Comparison of ENCODE assay signal across 7 mouse cellular contexts in genomic region chr11:98943741-98944461, GRCm38 (mm10). TPM values are rescaled to one million over a fixed set of nuclear protein-coding genes. Genes with fewer than 3 reads are reported as not detected.
DNase-seq lines count a peak whose midpoint lies in the region; ATAC-seq and TF ChIP-seq lines count a peak whose summit lies in the region.

No protein-coding gene starts in this region.

- WGBS in midbrain, embryonic 10.5 days = 29% methylated on average over 14 of the region's 14 CpGs
- WGBS in midbrain, postnatal 0 days = 32% methylated on average over 14 of the region's 14 CpGs
- WGBS in heart, embryonic 16.5 days = 28% methylated on average over 14 of the region's 14 CpGs
- 30% methylated on average over 14 of the region's 14 CpGs for WGBS in liver, embryonic 11.5 days
- WGBS in stomach, embryonic 16.5 days = 30% methylated on average over 14 of the region's 14 CpGs

- H3K36me3 ChIP-seq in midbrain, embryonic 10.5 days = no peaks in the 10 kb centered on the region
- no peaks in the 10 kb centered on the region for H3K36me3 ChIP-seq in midbrain, postnatal 0 days (ENCODE audit: insufficient read depth, low read length)
- H3K36me3 ChIP-seq in heart, embryonic 16.5 days (ENCODE audit: control insufficient read depth, insufficient read depth) = no peaks in the 10 kb centered on the region
- H3K36me3 ChIP-seq in liver, embryonic 11.5 days (ENCODE audit: control insufficient read depth, insufficient read depth, low read length) = no peaks in the 10 kb centered on the region
- no peaks in the 10 kb centered on the region for H3K36me3 ChIP-seq in stomach, embryonic 16.5 days (ENCODE audit: control insufficient read depth, insufficient read depth, low read length)

- peaks cover 78% of the 10 kb centered on the region for H3K4me1 ChIP-seq in midbrain, embryonic 10.5 days
- H3K4me1 ChIP-seq in midbrain, postnatal 0 days (ENCODE audit: insufficient read depth, low read length) = peaks cover 8% of the 10 kb centered on the region; the same call in 1 of the 2 replicates
- H3K4me1 ChIP-seq in heart, embryonic 16.5 days (ENCODE audit: control insufficient read depth, insufficient read depth, low read length) = peaks cover 93% of the 10 kb centered on the region
- H3K4me1 ChIP-seq in liver, embryonic 11.5 days (replicated peaks; ENCODE audit: control insufficient read depth, insufficient read depth, low read length) = peaks cover 91% of the 10 kb centered on the region
- peaks cover 91% of the 10 kb centered on the region for H3K4me1 ChIP-seq in stomach, embryonic 16.5 days (ENCODE audit: control insufficient read depth, insufficient read depth, low read length)

- no peaks in the 10 kb centered on the region for H3K9me3 ChIP-seq in midbrain, embryonic 10.5 days (replicated peaks)
- H3K9me3 ChIP-seq in midbrain, postnatal 0 days (ENCODE audit: low read length) = no peaks in the 10 kb centered on the region
- H3K9me3 ChIP-seq in heart, embryonic 16.5 days (replicated peaks; ENCODE audit: control insufficient read depth, low read length) = no peaks in the 10 kb centered on the region
- H3K9me3 ChIP-seq in liver, embryonic 11.5 days (ENCODE audit: control insufficient read depth, low read length) = no peaks in the 10 kb centered on the region
- H3K9me3 ChIP-seq in stomach, embryonic 16.5 days (replicated peaks; ENCODE audit: control insufficient read depth, low read length) = no peaks in the 10 kb centered on the region

- TF ChIP-seq CTCF in midbrain, postnatal 0 days (IDR thresholded peaks at IDR 0.05) = no peak

- peak overlapping the region; percentile 28 for H3K4me3 ChIP-seq in midbrain, embryonic 10.5 days
- H3K4me3 ChIP-seq in midbrain, postnatal 0 days (ENCODE audit: low read depth, low read length) = no peak overlapping the region
- peak overlapping the region; percentile 5; the same call in 1 of the 2 replicates for H3K4me3 ChIP-seq in heart, embryonic 16.5 days (ENCODE audit: low read length)
- H3K4me3 ChIP-seq in liver, embryonic 11.5 days (ENCODE audit: low read depth, low read length) = peak overlapping the region; percentile 0; the same call in 1 of the 2 replicates
- H3K4me3 ChIP-seq in stomach, embryonic 16.5 days (replicated peaks; ENCODE audit: low read length) = 0 out of 2 replicates have a peak overlapping the region, but pooled peaks have one; percentile 1

- DNase-seq in midbrain, embryonic 10.5 days (ENCODE audit: low spot score) = no peak
- no peak for DNase-seq in midbrain, postnatal 0 days (ENCODE audit: low spot score)
- DNase-seq in adipocyte (ENCODE audit: low spot score) = peak; percentile 55
- no peak for DNase-seq in liver, embryonic 11.5 days (ENCODE audit: low spot score)
- DNase-seq in testis, postnatal 14 days (ENCODE audit: low spot score) = no peak

- peaks cover 13% of the 10 kb centered on the region for H3K27me3 ChIP-seq in midbrain, embryonic 10.5 days (ENCODE audit: low read depth, poor library complexity, severe bottlenecking)
- no peaks in the 10 kb centered on the region for H3K27me3 ChIP-seq in midbrain, postnatal 0 days (ENCODE audit: insufficient read depth, low read length)
- H3K27me3 ChIP-seq in heart, embryonic 16.5 days (ENCODE audit: control insufficient read depth, insufficient read depth, low read length) = no peaks in the 10 kb centered on the region
- peaks cover 13% of the 10 kb centered on the region for H3K27me3 ChIP-seq in liver, embryonic 11.5 days (replicated peaks; ENCODE audit: control insufficient read depth, insufficient read depth, low read length)
- no peaks in the 10 kb centered on the region for H3K27me3 ChIP-seq in stomach, embryonic 16.5 days (ENCODE audit: control insufficient read depth, insufficient read depth, low read length)

- no peak for ATAC-seq in midbrain, postnatal 0 days (ENCODE audit: low FRiP score)
- ATAC-seq in heart, embryonic 16.5 days (replicated peaks; ENCODE audit: extremely low read depth, insufficient read depth, low FRiP score) = no peak
- ATAC-seq in liver, embryonic 11.5 days (replicated peaks; ENCODE audit: low FRiP score) = no peak
- ATAC-seq in stomach, embryonic 16.5 days (ENCODE audit: insufficient read depth, low FRiP score) = no peak

- peak overlapping the region; percentile 94 for H3K27ac ChIP-seq in midbrain, embryonic 10.5 days (replicated peaks)
- no peak overlapping the region for H3K27ac ChIP-seq in midbrain, postnatal 0 days (ENCODE audit: low read depth, low read length)
- peak overlapping the region; percentile 100 for H3K27ac ChIP-seq in heart, embryonic 16.5 days (ENCODE audit: low read length)
- peak overlapping the region; percentile 81 for H3K27ac ChIP-seq in liver, embryonic 11.5 days (ENCODE audit: low read depth, low read length)
- H3K27ac ChIP-seq in stomach, embryonic 16.5 days (ENCODE audit: low read length) = peak overlapping the region; percentile 99

- no peak overlapping the region for H3K9ac ChIP-seq in midbrain, postnatal 0 days (replicated peaks; ENCODE audit: low read length, poor library complexity, severe bottlenecking)
- H3K9ac ChIP-seq in heart, embryonic 16.5 days (ENCODE audit: low read length) = peak overlapping the region; percentile 93
- H3K9ac ChIP-seq in liver, embryonic 11.5 days (ENCODE audit: low read depth, low read length) = peak overlapping the region; percentile 26; the same call in 1 of the 2 replicates
- H3K9ac ChIP-seq in stomach, embryonic 16.5 days (ENCODE audit: low read length) = peak overlapping the region; percentile 92

- H3K4me2 ChIP-seq in midbrain, postnatal 0 days (ENCODE audit: low read depth, low read length, poor library complexity, severe bottlenecking) = no peak overlapping the region
- H3K4me2 ChIP-seq in heart, embryonic 16.5 days (ENCODE audit: low read depth, low read length) = peak overlapping the region; percentile 96
- H3K4me2 ChIP-seq in liver, embryonic 11.5 days = peak overlapping the region; percentile 97
- H3K4me2 ChIP-seq in stomach, embryonic 16.5 days (ENCODE audit: low read depth, low read length) = peak overlapping the region; percentile 89

RNA-seq across cellular contexts. Expression of gene Rara, which starts 16.3 kb away (rescaled TPM):
- 15.5 and 16.1 TPM in 2 replicates for polyA plus RNA-seq in midbrain, embryonic 10.5 days (2016; fragmentation: Nextera tagmentation; extraction: Ambion mirVana)
- total RNA-seq in midbrain, postnatal 0 days (2014; rRNA removed) = 14.3 and 20.4 TPM in 2 replicates
- 8.2 and 8.7 TPM in 2 replicates for polyA plus RNA-seq in midbrain, postnatal 0 days (2015; fragmentation: Nextera tagmentation; extraction: Ambion mirVana)
- polyA plus RNA-seq in heart, embryonic 16.5 days (2015; fragmentation: Nextera tagmentation; extraction: Ambion mirVana) = 28.2 and 28.6 TPM in 2 replicates
- 18.6 and 20.1 TPM in 2 replicates for polyA plus RNA-seq in liver, embryonic 11.5 days (2014; fragmentation: Nextera tagmentation; extraction: Ambion mirVana)
- polyA plus RNA-seq in stomach, embryonic 16.5 days (2015; fragmentation: Nextera tagmentation; extraction: Ambion mirVana) = 28.8 and 30.1 TPM in 2 replicates

RNA-seq across cellular contexts. Expression of gene Cdc6, which starts 36.3 kb away (rescaled TPM):
- 53.3 and 67.8 TPM in 2 replicates for polyA plus RNA-seq in midbrain, embryonic 10.5 days (2016; fragmentation: Nextera tagmentation; extraction: Ambion mirVana)
- total RNA-seq in midbrain, postnatal 0 days (2014; rRNA removed) = 0.19 and 0.44 TPM in 2 replicates
- 0.52 and 0.65 TPM in 2 replicates for polyA plus RNA-seq in midbrain, postnatal 0 days (2015; fragmentation: Nextera tagmentation; extraction: Ambion mirVana)
- 18.6 and 23.0 TPM in 2 replicates for polyA plus RNA-seq in heart, embryonic 16.5 days (2015; fragmentation: Nextera tagmentation; extraction: Ambion mirVana)
- 96.3 and 114 TPM in 2 replicates for polyA plus RNA-seq in liver, embryonic 11.5 days (2014; fragmentation: Nextera tagmentation; extraction: Ambion mirVana)
- 26.9 and 28.1 TPM in 2 replicates for polyA plus RNA-seq in stomach, embryonic 16.5 days (2015; fragmentation: Nextera tagmentation; extraction: Ambion mirVana)

RNA-seq across cellular contexts. Expression of gene Gjd3, which starts 38.9 kb away (rescaled TPM):
- polyA plus RNA-seq in midbrain, embryonic 10.5 days (2016; fragmentation: Nextera tagmentation; extraction: Ambion mirVana) = 0.16 TPM in 1 of 2 replicates, not detected in the other
- total RNA-seq in midbrain, postnatal 0 days (2014; rRNA removed) = 3.0 and 5.1 TPM in 2 replicates
- polyA plus RNA-seq in midbrain, postnatal 0 days (2015; fragmentation: Nextera tagmentation; extraction: Ambion mirVana) = 4.5 and 5.1 TPM in 2 replicates
- polyA plus RNA-seq in heart, embryonic 16.5 days (2015; fragmentation: Nextera tagmentation; extraction: Ambion mirVana) = 4.1 and 4.5 TPM in 2 replicates
- polyA plus RNA-seq in liver, embryonic 11.5 days (2014; fragmentation: Nextera tagmentation; extraction: Ambion mirVana) = 0.21 and 0.22 TPM in 2 replicates
- polyA plus RNA-seq in stomach, embryonic 16.5 days (2015; fragmentation: Nextera tagmentation; extraction: Ambion mirVana) = 0.44 TPM in 1 of 2 replicates, not detected in the other

Comparison
In these comparisons a context has a peak if more than half of its experiments do, and no peak if none do; other contexts are left out.
1. RNA of gene Cdc6, which starts 36.3 kb away (polyA plus RNA-seq): 96.3 to 114 TPM in liver, embryonic 11.5 days, 53.3 to 67.8 TPM in midbrain, embryonic 10.5 days, 26.9 to 28.1 TPM in stomach, embryonic 16.5 days and 18.6 to 23.0 TPM in heart, embryonic 16.5 days; 0.52 to 0.65 TPM in midbrain, postnatal 0 days; every median in the first group is over 10 times any median in the second.